Mouse (Mus musculus): ENCODE data around the gene Ces1d.

DNA sequence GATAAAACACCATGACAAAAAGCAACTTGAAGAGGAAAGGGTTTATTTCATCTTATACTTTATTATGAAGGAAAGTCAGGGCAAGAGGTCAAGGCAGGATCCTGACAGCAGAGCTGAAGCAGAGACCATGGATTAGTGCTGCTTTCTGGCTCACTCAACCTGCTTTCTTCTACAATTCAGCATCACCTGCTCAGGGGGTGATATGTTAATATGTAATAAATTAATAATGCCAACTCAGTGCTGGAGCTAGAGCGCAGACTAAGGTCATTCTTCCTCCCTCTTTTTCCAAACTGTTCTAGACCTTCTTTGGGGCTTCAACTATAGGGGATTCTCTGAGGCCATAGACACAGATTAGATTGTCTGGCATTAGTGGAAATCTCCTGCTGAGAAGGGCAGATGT lies 38.0 kb upstream of the Ces1d start:
- TF ChIP-seq POLR2A (IDR thresholded peaks at IDR 0.05; ENCODE audit: insufficient read depth, low read depth, low read length) (no peak), CTCF (IDR thresholded peaks at IDR 0.05; ENCODE audit: insufficient read depth, low read depth, low read length) (no peak)
